Mouse (Mus musculus): ENCODE results near the gene Fam129a.

DNA sequence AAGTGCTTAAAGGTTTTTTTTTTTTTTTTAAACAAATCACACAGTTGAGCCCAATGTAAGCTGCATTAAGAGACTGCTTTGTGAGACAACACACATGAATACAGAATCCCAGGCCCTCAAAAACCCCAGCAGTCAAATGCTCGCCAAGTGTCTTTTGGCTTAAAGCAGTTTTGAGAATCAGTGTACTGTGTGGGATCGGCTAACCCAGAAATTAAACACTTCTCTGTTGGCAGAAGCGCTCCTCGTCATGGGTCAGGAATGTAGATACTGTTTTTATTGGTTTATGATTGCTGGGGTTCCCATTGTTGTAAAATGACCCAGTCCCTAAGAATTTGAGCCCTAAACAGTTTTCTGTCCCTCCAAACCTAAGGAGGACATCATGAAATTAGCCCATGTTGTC lies 107.0 kb downstream of the Fam129a start:
- TF ChIP-seq POLR2AphosphoS2 (IDR thresholded peaks at IDR 0.05; ENCODE audit: low read depth, low read length) (no peak), CTCF (conservative IDR thresholded peaks at IDR 0.05 in 1 of 2, IDR thresholded peaks at IDR 0.05 in 1 of 2; ENCODE audit: low read depth in 2 of 2, low read length in 2 of 2) (no peak), CHD1 (IDR thresholded peaks at IDR 0.05; ENCODE audit: low read depth, low read length) (no peak), POLR2A (IDR thresholded peaks at IDR 0.05; ENCODE audit: low read depth, low read length) (no peak), HCFC1 (IDR thresholded peaks at IDR 0.05; ENCODE audit: low read depth, low read length) (no peak), TBP (conservative IDR thresholded peaks at IDR 0.05; ENCODE audit: low read depth, low read length) (no peak), EP300 (IDR thresholded peaks at IDR 0.05; ENCODE audit: low read length) (no peak), RAD21 (IDR thresholded peaks at IDR 0.05; ENCODE audit: low read depth, low read length) (no peak), JUND (conservative IDR thresholded peaks at IDR 0.05; ENCODE audit: low read depth, low read length) (no peak), USF1 (IDR thresholded peaks at IDR 0.05; ENCODE audit: low read depth, low read length) (no peak), ZKSCAN1 (IDR thresholded peaks at IDR 0.05; ENCODE audit: borderline replicate concordance, low read depth, low read length) (no peak), SMC3 (IDR thresholded peaks at IDR 0.05; ENCODE audit: low read depth, low read length) (no peak), ZNF384 (IDR thresholded peaks at IDR 0.05; ENCODE audit: low read depth, low read length) (no peak)

Measured in CH12.LX (cell line).